Mouse (Mus musculus): ENCODE data around the gene Sorcs2.

DNA sequence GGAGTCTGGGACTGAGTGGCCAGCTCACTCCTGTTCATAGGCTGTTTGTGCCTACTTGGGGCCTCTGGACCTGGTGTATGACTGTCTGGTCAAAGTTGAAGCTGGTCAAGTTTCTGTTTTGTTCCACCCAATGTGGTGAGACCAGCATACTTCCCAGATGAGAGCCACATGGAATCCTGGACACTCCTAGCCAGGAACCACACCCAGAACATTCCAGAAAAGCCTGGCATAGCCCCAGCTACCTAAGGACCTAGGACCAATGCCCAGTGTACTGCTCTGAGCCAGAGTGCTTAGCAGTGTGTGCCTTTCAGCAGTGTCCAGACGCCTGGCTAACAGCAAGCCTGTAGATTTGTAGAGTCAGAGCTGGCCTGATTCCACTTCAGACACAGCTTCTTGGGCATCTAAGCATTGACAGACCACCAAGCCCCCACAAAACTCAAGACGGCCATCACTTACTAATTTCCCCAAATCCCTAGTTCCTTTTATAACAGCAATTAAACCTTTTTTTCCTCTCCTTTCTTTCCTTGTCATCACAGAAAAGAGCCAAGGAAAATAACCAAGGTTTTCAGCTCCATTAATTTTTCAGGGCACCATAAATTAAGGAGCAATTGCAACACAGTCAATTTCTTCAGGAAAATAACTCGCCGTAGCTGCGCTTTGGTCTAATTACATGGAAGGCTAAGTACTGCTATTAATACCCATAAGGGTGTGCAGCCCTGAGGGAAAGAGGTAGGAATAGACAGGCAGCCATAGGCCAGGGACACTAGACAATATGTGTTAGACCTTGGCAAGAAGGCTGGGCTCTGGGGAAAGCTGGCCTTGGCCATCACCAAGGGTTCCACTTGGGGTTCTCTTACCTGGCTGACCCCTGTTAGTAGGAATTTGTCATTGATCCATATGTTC lies 322.5 kb downstream of the Sorcs2 start:
- TF ChIP-seq POLR2A (IDR thresholded peaks at IDR 0.05; ENCODE audit: extremely low read depth, insufficient read depth, low read length) (no peak), CTCF (IDR thresholded peaks at IDR 0.05; ENCODE audit: low read depth, low read length) (no peak)

Data from liver, adult 2 months (tissue).